Mouse (Mus musculus) midbrain, postnatal 0 days (tissue): ENCODE measurements around the gene Mgat5. TPM values are rescaled to one million over a fixed set of nuclear protein-coding genes. Genes with fewer than 3 reads are reported as not detected.

Experiments used
- ATAC-seq: fragments of 200-750 bp; cut with Nextera tagmentation; 2 replicates; pipeline ENCODE4 v1.8.0; 2017; ENCODE audit warnings: moderate number of reproducible peaks, mild to moderate bottlenecking, moderate TSS enrichment, moderate library complexity; ENCODE audit not compliant: low FRiP score
- DNase-seq: peaks from one replicate; pipeline ENCODE4 v3.0.0-alpha.2; 2015; ENCODE audit warnings: low spot score
- H3K27ac ChIP-seq: fragments of 300-500 bp; sonication (generic); 2 replicates; pipeline ENCODE4 v1.5.1; 2014; ENCODE audit warnings: low read depth, mild to moderate bottlenecking, low read length, mixed read lengths
- H3K27me3 ChIP-seq: fragments of 300-500 bp; sonication (generic); 2 replicates; pipeline ENCODE4 v1.6.1; 2014; ENCODE audit warnings: low read length, control low read depth, mixed read lengths; ENCODE audit not compliant: insufficient read depth
- H3K36me3 ChIP-seq: fragments of 300-500 bp; sonication (generic); 2 replicates; pipeline ENCODE4 v1.6.1; 2014; ENCODE audit warnings: low read length, control low read depth, mixed read lengths; ENCODE audit not compliant: insufficient read depth
- H3K4me1 ChIP-seq: fragments of 300-500 bp; sonication (generic); 2 replicates; pipeline ENCODE4 v1.6.1; 2014; ENCODE audit warnings: mild to moderate bottlenecking, control low read depth, antibody characterized with exemption, low read length, mixed read lengths; ENCODE audit not compliant: insufficient read depth
- H3K4me2 ChIP-seq: fragments of 300-500 bp; sonication (generic); 2 replicates; pipeline ENCODE4 v1.6.1; 2014; ENCODE audit warnings: low read depth, mild to moderate bottlenecking, low read length, mixed read lengths; ENCODE audit not compliant: poor library complexity, severe bottlenecking
- H3K4me3 ChIP-seq: fragments of 300-500 bp; sonication (generic); 2 replicates; pipeline ENCODE4 v1.5.1; 2014; ENCODE audit warnings: low read depth, mild to moderate bottlenecking, low read length, moderate library complexity
- H3K9ac ChIP-seq: fragments of 300-500 bp; sonication (generic); replicated peaks from 2 replicates; pipeline ENCODE4 v1.6.1; 2014; ENCODE audit warnings: mild to moderate bottlenecking, low read length, moderate library complexity, mixed read lengths; ENCODE audit not compliant: poor library complexity, severe bottlenecking
- H3K9me3 ChIP-seq: fragments of 300-500 bp; sonication (generic); 2 replicates; pipeline ENCODE4 v1.6.1; 2016; ENCODE audit warnings: low read length, control low read depth
- CTCF ChIP-seq: IDR thresholded peaks from 2 replicates; pipeline ENCODE4 v1.5.1; 2016; ENCODE audit warnings: antibody characterized with exemption, mild to moderate bottlenecking
- whole genome bisulfite sequencing: fragments of 180-500 bp; shearing (Covaris S2); extraction: QIAGEN DNeasy Blood & Tissue Kit; methylation state at CpG from one replicate; pipeline ENCODE4 v1.1.7; 2014; 5-methylcytosine and 5-hydroxymethylcytosine counted together
- polyA plus RNA-seq: library from polyadenylated mRNA; unstranded; fragments of >200 nt; fragmentation: Nextera tagmentation; extraction: Ambion mirVana; gene quantifications from 2 replicates; pipeline ENCODE4 v1.2.1, GENCODE M21; 2015
- total RNA-seq: library from RNA; depleted of rRNA; stranded (reverse); fragments of >200 nt; gene quantifications from 2 replicates; pipeline ENCODE4 v1.2.3, GENCODE M21; 2014

Mgat5 gene
- total and polyA plus RNA-seq, 2 experiments from 2014 or later = 13.0 to 56.5 TPM

- H3K4me3 ChIP-seq = no peak overlapping the region
- WGBS = 80% methylated on average over 5 of the region's 5 CpGs
- H3K27me3 ChIP-seq = no peaks in the 10 kb centered on the region
- H3K4me1 ChIP-seq = no peaks in the 10 kb centered on the region
- H3K27ac ChIP-seq = no peak overlapping the region
- H3K4me2 ChIP-seq = no peak overlapping the region
- no peaks in the 10 kb centered on the region for H3K36me3 ChIP-seq
- DNase-seq (no peak), ATAC-seq (no peak)
- no peak for TF ChIP-seq CTCF
- H3K9me3 ChIP-seq = no peaks in the 10 kb centered on the region
- no peak overlapping the region for H3K9ac ChIP-seq
Measured at GRCm38 (mm10) chr1:127354152-127354551, 149.3 kb downstream of the Mgat5 start.

GRCm38 (mm10) chr1:127355034-127355433 lies 150.2 kb downstream of the Mgat5 start:
- Histone ChIP-seq H3K27ac (no peak overlapping the region), H3K36me3 (no peaks in the 10 kb centered on the region), H3K4me1 (no peaks in the 10 kb centered on the region), H3K4me2 (no peak overlapping the region), H3K9ac (no peak overlapping the region), H3K27me3 (no peaks in the 10 kb centered on the region), H3K4me3 (no peak overlapping the region), H3K9me3 (no peaks in the 10 kb centered on the region)
- TF ChIP-seq CTCF = no peak
- 92% methylated on average over 3 of the region's 3 CpGs for WGBS
- no peak for DNase-seq
- ATAC-seq = no peak

- no peaks in the 10 kb centered on the region for H3K27me3 ChIP-seq
- ATAC-seq (no peak), DNase-seq (no peak)
- H3K4me3 ChIP-seq = no peak overlapping the region
- no peak overlapping the region for H3K9ac ChIP-seq
- TF ChIP-seq CTCF = no peak
- H3K27ac ChIP-seq = no peak overlapping the region
- H3K4me1 ChIP-seq = no peaks in the 10 kb centered on the region
- H3K4me2 ChIP-seq = no peak overlapping the region
- H3K9me3 ChIP-seq = no peaks in the 10 kb centered on the region
- 94% methylated on average over 7 of the region's 7 CpGs for WGBS
- peaks cover 11% of the 10 kb centered on the region for H3K36me3 ChIP-seq
Measured at GRCm38 (mm10) chr1:127363638-127364037, 158.8 kb downstream of the Mgat5 start.

- Histone ChIP-seq H3K36me3 (peaks cover 11% of the 10 kb centered on the region), H3K4me1 (no peaks in the 10 kb centered on the region), H3K4me3 (no peak overlapping the region), H3K27ac (no peak overlapping the region), H3K9me3 (no peaks in the 10 kb centered on the region), H3K9ac (no peak overlapping the region), H3K4me2 (no peak overlapping the region), H3K27me3 (no peaks in the 10 kb centered on the region)
- no peak for TF ChIP-seq CTCF
- DNase-seq (no peak), ATAC-seq (no peak)
- 91% methylated on average over 5 of the region's 5 CpGs for WGBS
Measured at GRCm38 (mm10) chr1:127365706-127366105, 160.9 kb downstream of the Mgat5 start.

DNA sequence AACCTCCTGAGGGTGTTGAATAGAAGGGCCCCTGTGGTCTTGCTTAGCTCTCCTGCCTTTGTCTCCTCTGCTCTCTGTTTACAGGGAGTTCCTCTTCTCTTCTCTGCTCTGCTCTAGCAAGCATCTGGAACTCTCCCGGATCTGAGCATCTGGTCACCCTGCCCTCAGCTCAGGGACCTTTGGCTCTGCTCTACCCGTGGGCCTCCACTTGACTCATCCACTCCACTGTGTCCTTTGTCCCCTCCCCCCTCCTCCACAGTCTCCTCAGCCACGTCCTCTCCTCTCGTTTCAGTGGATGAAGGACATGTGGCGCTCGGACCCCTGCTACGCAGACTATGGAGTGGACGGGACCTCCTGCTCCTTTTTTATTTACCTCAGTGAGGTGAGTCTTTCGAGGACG lies 161.3 kb downstream of the Mgat5 start:
- no peak overlapping the region for H3K9ac ChIP-seq
- WGBS = 69% methylated on average over 10 of the region's 10 CpGs
- no peaks in the 10 kb centered on the region for H3K27me3 ChIP-seq
- no peak overlapping the region for H3K4me3 ChIP-seq
- no peak for ATAC-seq
- H3K9me3 ChIP-seq = no peaks in the 10 kb centered on the region
- no peaks in the 10 kb centered on the region for H3K4me1 ChIP-seq
- DNase-seq = no peak
- H3K27ac ChIP-seq = no peak overlapping the region
- H3K4me2 ChIP-seq = no peak overlapping the region
- no peak for TF ChIP-seq CTCF
- H3K36me3 ChIP-seq = peaks cover 11% of the 10 kb centered on the region

DNA sequence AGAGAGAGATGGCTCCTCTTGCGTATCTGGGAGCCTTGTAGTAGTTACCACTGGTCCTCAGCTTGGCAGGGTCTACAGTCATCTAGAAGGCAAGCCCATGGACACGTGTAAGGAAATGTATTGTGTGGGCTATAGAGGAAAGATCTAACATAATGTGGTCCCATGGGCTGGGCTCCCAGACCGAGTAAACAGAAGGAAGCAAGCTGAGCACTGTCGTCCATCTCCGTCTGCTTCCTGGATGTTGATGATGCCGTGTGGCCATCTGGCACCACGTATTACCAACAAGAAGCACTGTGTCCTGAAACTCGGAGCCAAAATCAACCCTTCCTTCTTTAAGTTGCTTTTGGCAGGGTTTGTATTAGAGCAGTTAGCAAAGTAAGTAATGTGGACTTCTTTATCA lies 163.7 kb downstream of the Mgat5 start:
- WGBS = 78% methylated on average over 8 of the region's 8 CpGs

More for the DNA sequence above, 163.7 kb downstream of the Mgat5 start:
- Histone ChIP-seq H3K4me1 (no peaks in the 10 kb centered on the region), H3K27ac (no peak overlapping the region), H3K9me3 (no peaks in the 10 kb centered on the region), H3K4me2 (no peak overlapping the region), H3K9ac (no peak overlapping the region), H3K4me3 (no peak overlapping the region), H3K27me3 (no peaks in the 10 kb centered on the region), H3K36me3 (peaks cover 11% of the 10 kb centered on the region)
- DNase-seq = no peak
- ATAC-seq = no peak
- no peak for TF ChIP-seq CTCF
